Mouse (Mus musculus): Measurements from ENCODE around the gene Gm17018.

GRCm38 (mm10) chr19:45589761-45590160, 29.3 kb downstream of the Gm17018 start:
- TF ChIP-seq CTCF (IDR thresholded peaks at IDR 0.05; ENCODE audit: low read depth) (no peak), EP300 (IDR thresholded peaks at IDR 0.05; ENCODE audit: low read depth) (no peak)
